Mouse (Mus musculus) G1E (cell line): ENCODE measurements at regions not wholly inside any gene's neighbourhood (a gene's known extent, or its start where the extent isn't known, plus 50 kb on each side); places are given as distances from the start of the nearest gene placed in this dataset.

Experiments
- CTCF ChIP-seq: IDR thresholded peaks from 2 replicates; pipeline ENCODE4 v1.5.1; 2012; ENCODE audit warnings: low read depth, low read length, inconsistent platforms, mixed read lengths
- GATA1 ChIP-seq: IDR thresholded peaks from 2 replicates; pipeline ENCODE4 v1.6.1; 2012; ENCODE audit warnings: borderline replicate concordance, low read length, inconsistent platforms, mixed read lengths
- GATA2 ChIP-seq: IDR thresholded peaks from 2 replicates; pipeline ENCODE4 v1.6.1; 2012; ENCODE audit warnings: low read depth, low read length, inconsistent platforms, borderline replicate concordance
- POLR2AphosphoS5 ChIP-seq: IDR thresholded peaks from 2 replicates; pipeline ENCODE4 v1.6.1; 2012; ENCODE audit warnings: low read depth, low read length, inconsistent platforms; ENCODE audit not compliant: insufficient replicate concordance
- TAL1 ChIP-seq: conservative IDR thresholded peaks from 2 replicates; pipeline ENCODE4 v1.6.1; 2012; ENCODE audit warnings: low read depth, low read length, inconsistent platforms, mixed read lengths

- no peak for TF ChIP-seq CTCF
- TF ChIP-seq TAL1 = no peak
- TF ChIP-seq POLR2AphosphoS5 = no peak
- TF ChIP-seq GATA1 = no peak
- TF ChIP-seq GATA2 = no peak
These were observed 52.7 kb upstream of the Lpp start for GRCm38 (mm10) chr16:24340646-24341045.
